Mouse (Mus musculus): ENCODE data around the gene Ccr6.

DNA sequence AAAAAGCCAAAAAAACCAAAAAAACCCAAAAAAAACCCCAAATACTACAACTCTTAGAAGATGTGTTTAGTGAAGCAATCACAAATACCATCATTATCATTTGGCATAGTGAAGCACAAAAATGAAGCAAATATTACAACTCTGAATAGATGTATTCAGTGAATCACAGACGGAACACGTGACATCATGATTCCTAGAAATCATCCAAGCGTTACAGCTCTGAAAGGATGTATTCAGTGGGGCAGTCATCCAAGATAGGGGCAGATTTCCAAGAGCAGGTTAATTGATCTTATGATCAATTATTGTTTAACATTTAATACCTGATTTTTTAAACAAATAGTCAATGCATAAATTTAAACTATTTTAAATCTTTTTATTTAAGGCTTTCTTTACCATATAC is 41.4 kb downstream of the Ccr6 start:
- TF ChIP-seq CTCF (IDR thresholded peaks at IDR 0.05; ENCODE audit: extremely low read depth, insufficient read depth, low read length) (no peak), POLR2A (IDR thresholded peaks at IDR 0.05; ENCODE audit: extremely low read depth, insufficient read depth, low read length) (no peak)

All from cortical plate, adult 2 months (tissue).